Mouse (Mus musculus): ENCODE results near the gene Hoxb4. TPM values are rescaled to one million over a fixed set of nuclear protein-coding genes. Genes with fewer than 3 reads are reported as not detected.

Gene Hoxb4
- polyA plus RNA-seq, 1 experiment from 2014 or later = 4.4 TPM

DNA sequence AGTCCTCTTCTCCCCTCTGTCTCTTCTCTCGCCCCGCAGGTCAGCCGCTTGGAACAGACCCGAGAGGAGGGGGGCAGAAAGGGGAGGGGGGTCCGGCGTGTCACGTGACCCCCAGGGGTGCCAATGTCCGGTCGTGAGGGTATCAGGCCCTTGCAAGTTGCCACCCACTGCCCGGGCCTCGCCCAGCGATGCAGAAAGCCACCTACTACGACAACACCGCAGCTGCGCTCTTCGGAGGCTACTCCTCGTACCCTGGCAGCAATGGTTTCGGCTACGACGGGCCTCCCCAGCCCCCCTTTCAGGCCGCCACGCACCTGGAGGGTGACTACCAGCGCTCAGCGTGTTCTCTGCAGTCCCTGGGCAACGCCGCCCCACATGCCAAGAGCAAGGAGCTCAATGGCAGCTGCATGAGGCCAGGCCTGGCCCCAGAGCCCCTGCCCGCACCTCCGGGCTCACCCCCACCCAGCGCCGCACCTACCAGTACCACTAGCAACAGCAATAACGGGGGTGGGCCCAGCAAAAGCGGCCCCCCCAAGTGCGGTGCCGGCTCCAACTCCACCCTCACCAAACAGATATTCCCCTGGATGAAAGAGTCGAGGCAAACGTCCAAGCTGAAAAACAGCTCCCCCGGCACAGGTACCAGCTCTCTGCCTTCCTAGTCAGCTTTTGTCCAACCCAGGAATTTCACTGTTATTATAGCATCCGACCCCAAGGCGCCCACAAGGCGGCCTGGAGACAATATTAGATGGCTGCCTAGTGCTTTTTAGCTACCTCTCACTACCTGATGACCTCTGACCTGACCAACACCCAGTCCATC is 26.2 kb downstream of the Hoxb4 start:
- ATAC-seq (ENCODE audit: borderline replicate concordance, extremely low read depth, low FRiP score, low TSS enrichment) = no peak
- peak overlapping the region; percentile 70 for H3K9ac ChIP-seq
- H3K36me3 ChIP-seq = no peaks in the 10 kb centered on the region
- peaks cover 65% of the 10 kb centered on the region for H3K27me3 ChIP-seq
- H3K27ac ChIP-seq = peak overlapping the region; percentile 99
- H3K4me1 ChIP-seq = peaks cover 41% of the 10 kb centered on the region
- H3K4me2 ChIP-seq = peak overlapping the region; percentile 80
- peak overlapping the region; percentile 34 for H3K4me3 ChIP-seq
- H3K9me3 ChIP-seq = no peaks in the 10 kb centered on the region
- 12% methylated on average over 37 of the region's 40 CpGs for WGBS

GRCm38 (mm10) chr11:96344878-96345159 is 26.8 kb downstream of the Hoxb4 start:
- Histone ChIP-seq H3K4me3 (peak overlapping the region; percentile 34), H3K27me3 (peaks cover 65% of the 10 kb centered on the region), H3K4me1 (peaks cover 43% of the 10 kb centered on the region), H3K9me3 (no peaks in the 10 kb centered on the region), H3K27ac (peak overlapping the region; percentile 99), H3K9ac (peak overlapping the region; percentile 70), H3K36me3 (no peaks in the 10 kb centered on the region), H3K4me2 (peak overlapping the region; percentile 80)
- ATAC-seq (ENCODE audit: borderline replicate concordance, extremely low read depth, low FRiP score, low TSS enrichment) = no peak
- WGBS = 24% methylated on average over 6 of the region's 6 CpGs

DNA sequence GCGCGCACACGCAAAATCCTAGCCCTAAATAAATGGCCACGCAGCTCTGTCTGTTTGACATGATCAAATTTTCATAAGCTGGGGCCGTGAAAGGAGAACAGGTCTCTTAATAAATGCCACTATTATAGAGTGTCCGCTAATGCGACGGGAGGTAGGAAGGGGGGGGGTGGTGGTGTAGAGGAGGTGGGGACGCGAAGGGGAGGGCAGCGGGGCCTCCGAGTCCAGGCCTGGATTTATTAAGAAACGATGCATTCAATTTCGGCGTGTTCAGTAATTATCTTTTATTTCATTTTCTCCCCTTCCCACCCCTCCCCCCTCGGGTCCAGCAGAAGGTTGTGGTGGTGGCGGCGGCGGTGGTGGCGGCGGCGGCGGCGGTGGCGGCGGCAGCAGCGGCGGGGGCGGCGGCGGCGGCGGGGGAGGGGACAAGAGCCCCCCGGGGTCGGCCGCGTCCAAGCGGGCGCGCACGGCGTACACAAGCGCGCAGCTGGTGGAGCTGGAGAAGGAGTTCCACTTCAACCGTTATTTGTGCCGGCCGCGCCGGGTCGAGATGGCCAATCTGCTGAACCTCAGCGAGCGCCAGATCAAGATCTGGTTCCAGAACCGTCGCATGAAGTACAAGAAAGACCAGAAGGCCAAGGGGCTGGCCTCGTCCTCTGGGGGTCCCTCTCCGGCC is 27.3 kb downstream of the Hoxb4 start:
- WGBS = 2% methylated on average over 33 of the region's 56 CpGs
- Histone ChIP-seq H3K27ac (peak overlapping the region; percentile 99), H3K4me3 (peak overlapping the region; percentile 34), H3K9me3 (no peaks in the 10 kb centered on the region), H3K27me3 (peaks cover 65% of the 10 kb centered on the region), H3K36me3 (no peaks in the 10 kb centered on the region), H3K4me1 (peaks cover 47% of the 10 kb centered on the region), H3K9ac (peak overlapping the region; percentile 70), H3K4me2 (peak overlapping the region; percentile 80)
- ATAC-seq (ENCODE audit: borderline replicate concordance, extremely low read depth, low FRiP score, low TSS enrichment) = no peak

DNA sequence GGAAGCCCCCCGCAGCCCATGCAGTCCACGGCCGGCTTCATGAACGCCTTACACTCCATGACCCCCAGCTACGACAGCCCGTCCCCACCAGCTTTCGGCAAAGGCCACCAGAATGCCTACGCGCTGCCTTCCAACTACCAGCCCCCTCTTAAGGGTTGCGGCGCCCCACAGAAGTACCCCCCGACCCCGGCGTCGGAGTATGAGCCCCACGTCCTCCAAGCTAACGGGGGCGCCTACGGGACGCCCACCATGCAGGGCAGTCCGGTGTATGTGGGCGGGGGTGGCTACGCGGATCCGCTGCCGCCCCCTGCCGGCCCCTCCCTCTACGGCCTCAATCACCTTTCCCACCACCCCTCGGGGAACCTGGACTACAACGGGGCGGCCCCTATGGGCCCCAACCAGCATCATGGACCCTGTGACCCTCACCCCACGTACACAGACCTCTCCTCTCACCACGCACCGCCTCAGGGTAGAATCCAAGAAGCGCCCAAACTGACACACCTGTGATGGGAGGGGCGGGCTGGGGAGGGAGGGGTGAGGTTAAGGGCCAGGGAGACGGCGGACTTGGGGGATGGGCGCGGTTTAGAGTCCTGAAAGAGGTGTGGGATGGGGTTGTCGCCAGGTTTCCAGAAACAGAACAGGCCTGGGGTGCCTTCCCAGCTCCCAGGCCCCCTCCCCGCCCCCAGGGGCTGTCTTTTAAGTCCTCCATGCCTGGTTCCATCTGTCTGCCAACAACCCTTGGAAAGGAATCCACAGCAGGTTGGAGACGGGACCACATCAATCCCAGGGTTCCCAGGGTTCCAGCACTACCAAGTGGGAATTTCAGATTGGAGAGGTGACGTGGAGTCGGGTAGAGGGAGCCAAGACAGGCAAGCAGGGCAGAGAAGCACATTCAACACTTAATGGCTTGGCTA is 28.1 kb downstream of the Hoxb4 start:
- Histone ChIP-seq H3K9me3 (no peaks in the 10 kb centered on the region), H3K36me3 (no peaks in the 10 kb centered on the region), H3K4me2 (peak overlapping the region; percentile 80), H3K9ac (peak overlapping the region; percentile 70), H3K27me3 (peaks cover 72% of the 10 kb centered on the region), H3K4me3 (peak overlapping the region; percentile 34), H3K27ac (peak overlapping the region; percentile 99), H3K4me1 (peaks cover 54% of the 10 kb centered on the region)
- 4% methylated on average over 44 of the region's 45 CpGs for WGBS
- ATAC-seq (ENCODE audit: borderline replicate concordance, extremely low read depth, low FRiP score, low TSS enrichment) = peak; percentile 4; the same call in 1 of the 2 replicates

- Histone ChIP-seq H3K27ac (peak overlapping the region; percentile 99), H3K9me3 (no peaks in the 10 kb centered on the region), H3K4me2 (peak overlapping the region; percentile 80), H3K27me3 (peaks cover 70% of the 10 kb centered on the region), H3K9ac (0 out of 2 replicates have a peak overlapping the region, but pooled peaks have one; percentile 70), H3K36me3 (no peaks in the 10 kb centered on the region), H3K4me1 (peaks cover 57% of the 10 kb centered on the region), H3K4me3 (no peak overlapping the region)
- ATAC-seq (ENCODE audit: borderline replicate concordance, extremely low read depth, low FRiP score, low TSS enrichment) = no peak
- 40% methylated on average over 5 of the region's 5 CpGs for WGBS
Measured at GRCm38 (mm10) chr11:96346916-96347520, 29.0 kb downstream of the Hoxb4 start.

- WGBS = 20% methylated on average over 4 of the region's 4 CpGs
- Histone ChIP-seq H3K9me3 (no peaks in the 10 kb centered on the region), H3K27me3 (peaks cover 68% of the 10 kb centered on the region), H3K36me3 (no peaks in the 10 kb centered on the region), H3K4me2 (peak overlapping the region; percentile 40; the same call in 1 of the 2 replicates), H3K9ac (no peak overlapping the region), H3K4me1 (peaks cover 57% of the 10 kb centered on the region), H3K27ac (peak overlapping the region; percentile 97), H3K4me3 (no peak overlapping the region)
- ATAC-seq (ENCODE audit: borderline replicate concordance, extremely low read depth, low FRiP score, low TSS enrichment) = no peak
Measured at GRCm38 (mm10) chr11:96347717-96348116, 29.6 kb downstream of the Hoxb4 start.

DNA sequence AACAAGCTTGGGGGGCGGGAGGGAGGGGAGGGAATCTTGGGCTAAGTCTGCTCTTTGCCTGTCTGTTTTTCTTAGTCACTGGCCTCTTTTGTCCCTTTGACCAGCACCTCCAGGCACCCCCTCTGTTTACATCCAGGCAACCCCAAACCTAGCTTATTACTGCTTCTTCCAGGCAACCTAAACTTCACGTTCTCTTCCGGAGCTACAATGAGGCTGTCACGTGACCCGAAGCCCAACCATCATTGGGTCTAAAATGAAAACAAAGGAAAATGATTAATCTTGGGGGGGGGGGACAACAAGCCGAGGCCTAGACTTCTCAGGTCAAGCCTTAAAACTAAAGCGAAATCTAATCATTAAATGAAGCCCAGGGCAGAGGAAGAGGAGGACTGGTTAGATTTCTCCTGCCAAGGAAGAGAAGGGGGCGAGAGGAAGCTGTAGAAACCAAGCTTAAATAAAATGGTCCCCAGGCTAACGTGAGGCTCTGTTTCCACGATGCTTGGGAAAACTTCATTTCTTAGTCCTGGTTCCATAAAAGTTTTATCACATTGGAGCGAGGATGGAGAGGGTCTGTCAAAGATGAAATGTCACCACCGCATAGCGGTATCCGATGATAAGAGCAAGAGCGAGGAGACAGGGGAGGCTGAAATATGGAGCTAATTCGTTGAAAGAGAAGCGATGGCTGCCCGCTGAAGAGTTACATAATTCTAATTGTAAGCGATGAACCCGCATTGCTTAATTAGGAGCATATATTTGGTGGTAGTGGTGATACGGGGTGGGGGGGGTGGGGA is 30.3 kb downstream of the Hoxb4 start:
- peak overlapping the region; percentile 40 for H3K4me2 ChIP-seq
- H3K9ac ChIP-seq = no peak overlapping the region; the same call in 1 of the 2 replicates
- H3K9me3 ChIP-seq = no peaks in the 10 kb centered on the region
- H3K36me3 ChIP-seq = no peaks in the 10 kb centered on the region
- peaks cover 57% of the 10 kb centered on the region for H3K4me1 ChIP-seq
- no peak overlapping the region for H3K4me3 ChIP-seq
- no peak for ATAC-seq (ENCODE audit: borderline replicate concordance, extremely low read depth, low FRiP score, low TSS enrichment)
- peaks cover 62% of the 10 kb centered on the region for H3K27me3 ChIP-seq
- 16% methylated on average over 21 of the region's 21 CpGs for WGBS
- peak overlapping the region; percentile 97 for H3K27ac ChIP-seq

GRCm38 (mm10) chr11:96348988-96349387 is 30.9 kb downstream of the Hoxb4 start:
- Histone ChIP-seq H3K4me2 (peak overlapping the region; percentile 65), H3K9me3 (no peaks in the 10 kb centered on the region), H3K36me3 (no peaks in the 10 kb centered on the region), H3K27me3 (peaks cover 58% of the 10 kb centered on the region), H3K4me3 (no peak overlapping the region), H3K27ac (peak overlapping the region; percentile 97), H3K4me1 (peaks cover 55% of the 10 kb centered on the region), H3K9ac (peak overlapping the region; percentile 4; the same call in 1 of the 2 replicates)
- WGBS = 39% methylated on average over 3 of the region's 3 CpGs
- no peak for ATAC-seq (ENCODE audit: borderline replicate concordance, extremely low read depth, low FRiP score, low TSS enrichment)

DNA sequence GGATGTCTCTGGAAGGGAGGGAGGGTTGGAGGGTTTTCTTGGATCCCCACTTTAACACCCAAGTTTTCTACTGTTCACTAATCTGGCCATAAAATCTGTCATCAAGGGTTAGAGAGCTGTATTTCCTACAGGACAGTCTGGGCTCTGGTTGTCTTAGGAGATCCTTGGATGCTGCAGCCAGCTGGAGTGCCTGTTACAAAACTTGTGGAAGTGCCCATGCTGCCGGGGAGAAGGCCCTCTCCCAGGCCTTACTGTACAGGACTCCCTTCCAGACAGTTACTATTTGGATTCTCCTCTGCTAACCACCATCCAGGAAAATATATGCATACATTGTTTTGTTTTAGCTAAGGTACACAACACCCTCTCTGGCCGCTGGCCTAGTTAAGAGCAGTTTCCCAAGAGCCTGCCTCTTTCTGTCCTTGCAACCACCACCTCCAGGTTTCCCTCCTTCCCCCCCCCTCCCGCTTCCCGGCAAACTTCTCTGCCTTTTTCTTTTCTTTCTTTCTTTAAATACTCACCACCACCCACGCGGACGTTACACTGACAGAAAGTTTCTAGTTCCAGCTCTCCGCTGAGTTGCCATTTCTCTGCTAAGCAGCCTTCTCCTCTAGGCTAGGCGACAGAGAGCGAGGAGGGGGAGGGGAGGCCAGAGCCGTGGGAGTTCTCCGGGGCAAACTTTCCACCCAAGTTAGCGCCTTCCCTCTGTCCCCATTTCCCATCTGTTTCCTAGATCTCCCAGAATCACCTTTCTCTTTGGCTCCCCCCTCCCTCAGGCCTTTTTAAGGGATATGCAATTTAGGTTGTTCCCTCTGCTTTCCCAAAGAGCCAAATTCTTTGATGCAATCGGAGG is 31.6 kb downstream of the Hoxb4 start:
- Histone ChIP-seq H3K27ac (peak overlapping the region; percentile 97), H3K4me1 (peaks cover 53% of the 10 kb centered on the region), H3K9me3 (no peaks in the 10 kb centered on the region), H3K36me3 (no peaks in the 10 kb centered on the region), H3K4me2 (peak overlapping the region; percentile 65), H3K4me3 (peak overlapping the region; percentile 7; the same call in 1 of the 2 replicates), H3K27me3 (peaks cover 56% of the 10 kb centered on the region), H3K9ac (peak overlapping the region; percentile 4)
- ATAC-seq (ENCODE audit: borderline replicate concordance, extremely low read depth, low FRiP score, low TSS enrichment) = no peak
- 17% methylated on average over 14 of the region's 14 CpGs for WGBS

DNA sequence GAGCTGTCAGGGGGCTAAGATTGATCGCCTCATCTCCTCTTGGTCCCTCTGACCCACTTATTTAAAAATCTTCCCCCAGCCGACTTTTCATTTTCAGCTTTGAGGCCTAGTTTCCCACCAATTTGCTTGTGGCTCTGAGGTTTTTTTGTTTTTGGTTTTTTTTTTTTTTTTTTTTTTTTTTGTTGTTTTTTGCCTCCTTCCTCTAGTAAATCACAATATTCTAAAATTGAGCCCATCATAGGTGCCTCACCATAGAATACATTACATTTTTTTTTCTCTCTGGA is 32.2 kb downstream of the Hoxb4 start, which contains the start of gene Hoxb2:
Gene Hoxb2 (plus strand): TSS at position 185 of the 284 bp plus-strand sequence.
- Histone ChIP-seq H3K4me2 (peak within 1 kb of the TSS; percentile 65), H3K36me3 (no peaks in the 10 kb centered on the region), H3K9ac (peak within 1 kb of the TSS; percentile 29), H3K27me3 (peaks cover 51% of the 10 kb centered on the region), H3K4me3 (peak within 1 kb of the TSS; percentile 52; the same call in 1 of the 2 replicates), H3K27ac (peak within 1 kb of the TSS; percentile 97), H3K4me1 (peaks cover 50% of the 10 kb centered on the region), H3K9me3 (no peaks in the 10 kb centered on the region)
- WGBS = 18% methylated on average over 2 of the region's 2 CpGs
- no peak for ATAC-seq (ENCODE audit: borderline replicate concordance, extremely low read depth, low FRiP score, low TSS enrichment)
